Mouse (Mus musculus) ES-Bruce4 (cell line): ENCODE results near the gene Ldhb. TPM values are rescaled to one million over a fixed set of nuclear protein-coding genes. Genes with fewer than 3 reads are reported as not detected.

Source experiments
- H3K27ac ChIP-seq: 2 replicates; pipeline ENCODE4 v1.5.1; 2012; ENCODE audit warnings: low read length, inconsistent platforms; ENCODE audit not compliant: insufficient read depth
- H3K27me3 ChIP-seq: 2 replicates; pipeline ENCODE4 v1.6.1; 2012; ENCODE audit warnings: mild to moderate bottlenecking, low read length, inconsistent platforms; ENCODE audit not compliant: control insufficient read depth, poor library complexity, insufficient read depth, severe bottlenecking
- H3K36me3 ChIP-seq: 2 replicates; pipeline ENCODE4 v1.6.1; 2012; ENCODE audit warnings: inconsistent platforms, mild to moderate bottlenecking, low read length, moderate library complexity; ENCODE audit not compliant: control insufficient read depth, poor library complexity, insufficient read depth, severe bottlenecking
- H3K4me1 ChIP-seq: one replicate; pipeline ENCODE4 v1.8.1; 2011; ENCODE audit warnings: low read length; ENCODE audit not compliant: control insufficient read depth, insufficient read depth
- H3K4me3 ChIP-seq: 2 replicates; pipeline ENCODE4 v1.5.1; 2011; ENCODE audit warnings: low read depth, mild to moderate bottlenecking, low read length
- H3K9ac ChIP-seq: 2 replicates; pipeline ENCODE4 v1.6.1; 2012; ENCODE audit warnings: low read depth, mild to moderate bottlenecking, inconsistent platforms; ENCODE audit not compliant: poor library complexity, severe bottlenecking
- H3K9me3 ChIP-seq: replicated peaks from 2 replicates; pipeline ENCODE4 v1.6.1; 2012; ENCODE audit warnings: mild to moderate bottlenecking, low read length, inconsistent platforms; ENCODE audit not compliant: control insufficient read depth, poor library complexity, insufficient read depth, severe bottlenecking
- CTCF ChIP-seq: IDR thresholded peaks from one replicate; pipeline ENCODE4 v1.8.1; 2011; ENCODE audit warnings: low read depth, low read length
- EP300 ChIP-seq: IDR thresholded peaks from 2 replicates; pipeline ENCODE4 v1.6.1; 2011; ENCODE audit warnings: low read depth, low read length; ENCODE audit not compliant: insufficient read depth
- POLR2A ChIP-seq: IDR thresholded peaks from one replicate; pipeline ENCODE4 v1.8.1; 2011; ENCODE audit warnings: low read length; ENCODE audit not compliant: insufficient read depth
- polyA plus RNA-seq: library from polyadenylated mRNA; stranded (reverse); fragments of >200 nt; gene quantifications from 2 replicates; pipeline ENCODE4 v1.2.4, GENCODE M21; 2011; ENCODE audit warnings: low read depth; ENCODE audit not compliant: missing spikeins, insufficient read depth, insufficient read length

The Ldhb gene
- 661 and 669 TPM in 2 replicates for polyA plus RNA-seq

DNA sequence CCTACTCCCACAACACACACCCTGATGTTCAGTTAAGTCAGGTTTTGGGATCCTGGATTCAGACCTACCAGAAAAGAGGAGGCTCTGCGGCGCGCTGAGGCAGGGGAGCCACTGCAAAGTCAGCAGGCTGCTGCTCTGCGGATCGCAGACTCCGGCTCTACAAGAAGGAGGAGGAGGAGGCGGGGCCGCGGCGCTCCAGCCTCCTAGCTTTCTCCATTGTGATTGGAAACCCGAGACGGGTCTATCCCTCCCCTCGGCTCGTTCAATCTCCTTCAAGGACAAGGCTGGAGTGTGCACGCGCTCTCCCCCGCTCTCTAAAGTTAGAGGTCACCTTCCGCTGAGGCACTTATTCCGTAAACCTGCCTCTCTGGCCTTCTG is at the start of gene Ldhb:
Ldhb (minus strand) TSS at position 173 of the 378 bp plus-strand sequence.
- Histone ChIP-seq H3K36me3 (peaks cover 8% of the 10 kb centered on the region; the same call in 1 of the 2 replicates), H3K4me1 (no peaks in the 10 kb centered on the region), H3K27ac (peak within 1 kb of the TSS; percentile 55), H3K27me3 (no peaks in the 10 kb centered on the region), H3K9me3 (no peaks in the 10 kb centered on the region), H3K9ac (peak within 1 kb of the TSS; percentile 25), H3K4me3 (peak within 1 kb of the TSS; percentile 87)
- peak; percentile 94 for TF ChIP-seq POLR2A
- TF ChIP-seq EP300: peak; percentile 95
- TF ChIP-seq CTCF: no peak

GRCm38 (mm10) chr6:142555988-142556387 is 48.2 kb upstream of the Ldhb start:
- Histone ChIP-seq H3K9ac (no peak overlapping the region), H3K27me3 (peaks cover 1% of the 10 kb centered on the region), H3K4me3 (no peak overlapping the region), H3K27ac (no peak overlapping the region), H3K36me3 (no peaks in the 10 kb centered on the region), H3K9me3 (no peaks in the 10 kb centered on the region), H3K4me1 (no peaks in the 10 kb centered on the region)
- TF ChIP-seq CTCF: no peak

DNA sequence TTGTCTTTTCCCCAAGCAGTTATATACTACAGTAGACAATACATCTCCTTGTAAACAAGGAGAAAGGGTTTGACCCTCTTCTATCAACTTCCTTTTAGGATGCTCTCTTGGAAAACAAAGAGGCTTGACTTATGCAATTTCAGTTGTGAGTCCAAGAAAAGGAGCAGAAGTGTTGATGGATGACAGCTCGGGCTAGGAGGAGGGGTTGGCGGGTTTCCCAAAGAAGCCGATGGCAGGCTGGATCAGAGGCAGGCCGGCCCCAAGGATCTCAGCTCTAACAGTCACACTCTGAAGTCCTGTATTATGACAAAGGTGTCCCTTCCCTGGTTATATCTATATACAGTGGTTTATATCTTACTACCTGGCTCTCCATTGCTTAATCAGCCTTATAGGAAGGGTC is 43.7 kb upstream of the Ldhb start:
- H3K9me3 ChIP-seq: no peaks in the 10 kb centered on the region
- no peak overlapping the region for H3K9ac ChIP-seq
- no peaks in the 10 kb centered on the region for H3K36me3 ChIP-seq
- TF ChIP-seq EP300 (no peak), CTCF (no peak), POLR2A (no peak)
- H3K4me3 ChIP-seq: no peak overlapping the region
- H3K27me3 ChIP-seq: no peaks in the 10 kb centered on the region; the same call in 1 of the 2 replicates
- no peaks in the 10 kb centered on the region for H3K4me1 ChIP-seq
- no peak overlapping the region for H3K27ac ChIP-seq

- no peaks in the 10 kb centered on the region for H3K36me3 ChIP-seq
- no peak overlapping the region for H3K4me3 ChIP-seq
- H3K4me1 ChIP-seq: no peaks in the 10 kb centered on the region
- H3K9ac ChIP-seq: no peak overlapping the region
- no peak overlapping the region for H3K27ac ChIP-seq
- H3K9me3 ChIP-seq: no peaks in the 10 kb centered on the region
- no peak for TF ChIP-seq POLR2A
- TF ChIP-seq CTCF: no peak
- TF ChIP-seq EP300: no peak
- no peaks in the 10 kb centered on the region; the same call in 1 of the 2 replicates for H3K27me3 ChIP-seq
Measured at GRCm38 (mm10) chr6:142550871-142551270, 43.1 kb upstream of the Ldhb start.

- Histone ChIP-seq H3K9ac (no peak overlapping the region), H3K4me3 (no peak overlapping the region), H3K4me1 (no peaks in the 10 kb centered on the region), H3K36me3 (no peaks in the 10 kb centered on the region), H3K27me3 (no peaks in the 10 kb centered on the region), H3K27ac (no peak overlapping the region), H3K9me3 (no peaks in the 10 kb centered on the region)
- no peak for TF ChIP-seq CTCF
- TF ChIP-seq POLR2A: no peak
Measured at GRCm38 (mm10) chr6:142548377-142548776, 40.6 kb upstream of the Ldhb start.

GRCm38 (mm10) chr6:142545132-142545531 is 37.4 kb upstream of the Ldhb start:
- Histone ChIP-seq H3K4me3 (no peak overlapping the region), H3K36me3 (no peaks in the 10 kb centered on the region), H3K27me3 (no peaks in the 10 kb centered on the region), H3K4me1 (no peaks in the 10 kb centered on the region), H3K9me3 (no peaks in the 10 kb centered on the region), H3K27ac (no peak overlapping the region), H3K9ac (no peak overlapping the region)
- no peak for TF ChIP-seq EP300
- TF ChIP-seq CTCF: no peak
- TF ChIP-seq POLR2A: no peak

GRCm38 (mm10) chr6:142543648-142544047 is 35.9 kb upstream of the Ldhb start:
- no peak for TF ChIP-seq CTCF
- no peak for TF ChIP-seq EP300
- H3K36me3 ChIP-seq: no peaks in the 10 kb centered on the region
- H3K9me3 ChIP-seq: no peaks in the 10 kb centered on the region
- no peaks in the 10 kb centered on the region for H3K27me3 ChIP-seq
- H3K9ac ChIP-seq: no peak overlapping the region
- no peaks in the 10 kb centered on the region for H3K4me1 ChIP-seq
- no peak overlapping the region for H3K4me3 ChIP-seq
- no peak overlapping the region for H3K27ac ChIP-seq
